Mouse (Mus musculus): ENCODE measurements around the gene Wipf1. TPM values are rescaled to one million over a fixed set of nuclear protein-coding genes. Genes with fewer than 3 reads are reported as not detected.

Gene Wipf1
- total RNA-seq, 2 experiments from 2014 or later, result 7.9 to 9.0 TPM

GRCm38 (mm10) chr2:73467071-73467851 is 62.3 kb downstream of the Wipf1 start:
- no peak for DNase-seq

- no peak for DNase-seq
Measured at GRCm38 (mm10) chr2:73466481-73466880, 63.1 kb downstream of the Wipf1 start.

DNA sequence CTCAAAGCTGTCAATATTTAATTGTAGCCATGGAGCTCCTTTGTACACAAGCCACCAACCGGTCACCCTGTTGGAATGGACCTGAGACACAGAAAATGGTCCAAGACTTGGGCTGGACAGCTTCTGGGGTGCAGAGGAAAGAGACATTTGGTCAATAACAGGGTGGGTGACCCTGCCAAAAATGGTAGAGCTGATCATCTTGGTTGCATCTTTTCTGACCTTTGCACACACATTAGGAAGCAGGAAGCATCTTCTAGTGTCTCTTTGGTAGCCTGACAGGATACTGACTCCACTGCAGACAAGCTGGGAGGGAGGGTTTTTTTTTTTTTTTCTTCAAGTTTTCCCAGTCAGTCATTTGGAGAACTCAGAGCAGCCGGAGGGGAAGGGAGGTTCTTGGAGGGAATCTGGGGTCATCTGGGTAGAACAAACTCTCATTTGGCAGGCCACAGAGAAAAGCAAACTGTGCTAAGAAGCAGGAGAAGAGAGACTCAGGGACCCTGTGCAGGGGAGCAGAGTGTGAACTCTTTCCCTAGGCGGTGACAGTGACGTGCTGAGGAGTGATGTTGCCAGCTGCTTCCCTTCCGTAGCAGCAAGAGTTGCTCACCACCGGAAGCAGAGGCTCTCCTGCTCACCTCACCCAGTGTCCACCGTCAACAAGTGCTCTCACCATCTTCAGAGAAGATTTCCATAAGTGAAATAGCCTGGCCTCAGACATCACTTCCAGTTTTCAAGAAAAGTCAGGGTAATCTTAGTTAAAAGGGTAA is 65.9 kb downstream of the Wipf1 start:
- no peak for DNase-seq

DNA sequence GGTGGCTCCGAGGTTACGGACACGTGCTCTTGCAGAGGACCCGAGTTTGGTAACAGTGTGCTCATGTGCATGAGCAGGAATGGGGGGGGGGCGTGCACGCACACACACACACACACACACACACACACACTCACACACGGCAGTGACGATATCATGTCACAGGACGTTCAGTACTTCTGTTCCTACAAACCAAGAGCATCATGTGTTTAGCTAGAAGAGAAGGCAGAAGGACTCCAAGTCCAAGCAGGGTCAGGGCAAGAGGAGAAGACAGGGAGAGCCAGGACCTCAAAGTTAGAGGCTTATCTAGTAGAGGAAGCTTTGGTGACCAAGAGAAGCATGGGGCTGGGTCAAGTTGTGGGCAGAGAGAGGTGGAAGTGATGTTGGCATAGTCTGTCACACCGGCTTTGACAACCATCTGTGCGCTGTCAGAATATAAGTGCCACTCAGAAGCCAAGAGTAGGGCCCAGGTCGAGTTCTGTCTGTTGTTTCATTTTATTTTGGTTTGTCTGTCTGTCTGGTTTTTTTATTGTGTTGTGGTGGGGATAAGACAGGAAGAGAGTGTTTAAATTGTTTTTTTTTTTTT is 66.7 kb downstream of the Wipf1 start:
- no peak for DNase-seq

DNA sequence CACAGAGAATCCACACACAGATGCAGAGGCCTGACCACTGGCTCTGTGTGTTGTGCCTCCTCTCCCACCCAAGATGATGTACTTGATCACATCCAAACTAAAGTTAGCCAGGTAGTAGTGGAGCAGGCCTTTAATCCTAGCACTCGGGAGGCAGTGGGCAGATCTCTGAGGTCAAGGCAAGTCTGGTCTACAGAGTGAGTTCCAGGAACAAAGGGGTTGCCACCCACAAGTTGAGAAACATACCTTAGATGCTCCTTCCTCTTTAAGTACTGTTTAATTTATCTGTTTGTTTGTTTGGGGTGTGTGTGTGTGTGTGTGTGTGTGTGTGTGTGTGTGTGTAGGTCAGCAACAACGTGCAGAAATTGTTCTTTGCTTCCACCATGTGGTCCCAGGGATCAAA is 67.3 kb downstream of the Wipf1 start:
- no peak for DNase-seq

DNA sequence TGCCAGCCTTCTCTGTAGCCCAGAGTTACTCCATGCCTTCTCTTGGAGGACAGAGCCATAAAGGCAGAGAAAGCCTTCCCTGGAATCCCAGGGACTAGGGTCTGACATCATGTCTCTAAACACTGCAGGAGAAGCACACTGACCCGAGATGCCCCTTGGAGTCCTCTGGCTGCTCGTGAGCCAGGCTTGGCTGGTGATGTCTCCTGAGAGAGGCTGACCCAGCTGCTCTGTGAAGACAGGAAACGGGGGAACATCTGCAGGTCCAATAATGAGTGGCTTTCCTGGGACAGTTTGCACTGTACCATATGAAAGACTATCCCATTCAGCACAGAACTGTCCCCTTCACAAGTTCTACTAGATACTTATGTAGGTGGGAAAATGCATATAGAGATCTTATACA is 69.4 kb downstream of the Wipf1 start:
- no peak for DNase-seq

DNA sequence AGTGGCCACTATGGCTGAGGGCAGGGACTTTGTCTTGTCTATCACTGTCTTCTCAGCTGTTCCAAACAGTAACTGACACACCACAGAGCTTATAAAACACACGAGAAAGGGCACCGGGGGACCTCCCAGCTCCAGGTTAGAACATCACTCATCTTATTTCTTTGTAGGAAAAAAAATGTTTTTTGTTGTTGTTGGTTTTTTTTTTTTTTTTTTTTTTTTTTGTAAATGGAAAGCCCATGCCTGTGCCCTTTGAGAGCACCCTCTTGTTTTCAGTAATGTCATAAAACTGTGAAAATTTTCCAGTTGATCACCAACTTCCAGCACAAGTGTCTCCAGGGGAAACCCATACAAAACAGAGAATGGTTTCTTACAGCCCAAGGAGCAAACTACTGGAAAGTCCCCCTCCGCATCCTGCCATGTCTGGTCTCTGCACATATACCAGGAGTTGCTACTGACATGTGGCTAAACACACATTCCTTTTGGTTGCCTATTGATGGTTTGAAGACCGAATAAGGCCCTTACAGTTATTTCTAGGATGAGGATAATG is 69.9 kb downstream of the Wipf1 start:
- no peak for DNase-seq

DNA sequence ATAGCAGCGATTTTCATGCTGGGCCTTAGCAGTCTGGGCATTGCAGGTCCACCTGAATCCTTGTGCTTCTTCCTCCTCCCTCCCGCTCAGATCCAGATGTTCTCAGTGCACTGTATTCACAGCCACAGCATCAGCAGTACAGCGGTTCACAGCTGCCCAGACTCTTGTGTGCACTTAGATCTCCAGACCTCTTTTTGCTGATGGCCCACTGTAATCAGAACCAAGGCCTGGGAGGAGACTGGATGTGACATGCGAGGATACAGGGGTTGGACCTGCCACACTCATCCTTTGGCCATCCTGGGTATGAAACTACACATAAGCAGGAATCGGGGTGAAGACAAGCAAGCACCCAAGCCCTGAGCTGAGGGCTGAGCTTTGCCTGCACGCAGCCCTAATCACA is 72.6 kb downstream of the Wipf1 start:
- no peak for DNase-seq

DNA sequence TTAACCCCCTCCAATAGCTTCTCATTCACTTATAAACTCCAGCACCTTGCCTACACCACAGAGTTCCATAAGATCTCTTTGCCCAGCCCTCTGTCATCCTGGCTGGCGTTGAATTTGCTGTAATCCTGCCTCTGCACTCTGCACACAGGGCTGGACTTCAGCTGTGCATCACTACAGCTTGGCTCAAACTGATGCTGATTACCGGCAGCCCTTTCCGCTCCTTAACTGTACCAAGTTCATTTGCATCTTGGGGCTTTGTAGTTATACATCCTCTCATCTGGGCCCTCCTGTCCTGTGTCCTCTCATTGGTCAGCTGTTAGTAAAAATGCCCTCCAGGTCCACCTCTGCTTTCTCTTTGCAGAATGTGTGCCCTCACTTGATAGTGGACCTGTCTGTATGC is 73.4 kb downstream of the Wipf1 start:
- DNase-seq, result no peak

DNA sequence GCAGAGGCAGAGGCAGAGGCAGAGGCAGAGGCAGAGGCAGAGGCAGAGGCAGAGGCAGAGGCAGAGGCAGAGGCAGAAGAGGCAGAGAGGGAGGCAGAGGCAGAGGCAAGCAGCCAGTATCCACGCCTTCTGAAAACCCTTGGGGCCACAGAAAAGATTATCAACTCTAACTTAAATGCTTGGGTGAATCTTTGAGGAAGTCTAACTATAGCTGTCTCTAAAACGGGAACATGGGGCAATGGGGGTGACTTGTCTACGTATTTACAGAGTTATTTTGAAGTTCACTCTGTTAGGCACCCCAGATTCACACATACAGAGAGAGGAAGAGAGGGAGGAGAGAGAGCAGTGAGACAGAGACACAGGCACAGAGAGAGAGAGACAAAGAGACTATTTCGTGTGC is 74.0 kb downstream of the Wipf1 start:
- DNase-seq, result no peak

GRCm38 (mm10) chr2:73454682-73455081 is 74.9 kb downstream of the Wipf1 start:
- DNase-seq, result no peak

DNA sequence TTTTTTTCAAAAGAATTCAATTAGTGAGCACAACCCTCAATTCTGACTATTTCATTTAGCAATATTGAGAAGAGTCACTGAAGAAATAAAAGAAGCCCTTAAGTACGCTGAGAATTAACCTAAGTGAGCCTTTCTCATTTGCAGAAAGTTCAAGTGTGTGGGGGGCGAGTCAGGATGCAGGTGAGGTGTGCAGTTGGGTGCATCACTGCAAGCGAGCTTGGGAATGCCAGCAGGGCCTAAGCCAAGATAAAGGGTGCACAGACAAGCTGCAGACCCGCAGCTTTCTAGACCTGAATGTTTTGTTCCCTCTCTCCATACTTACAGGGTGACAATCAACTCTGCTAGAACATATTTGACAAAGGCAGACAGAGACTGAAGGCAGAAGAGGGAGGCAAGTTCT is 75.3 kb downstream of the Wipf1 start:
- DNase-seq, result no peak

GRCm38 (mm10) chr2:73453717-73454116 is 75.8 kb downstream of the Wipf1 start:
- DNase-seq, result no peak

DNA sequence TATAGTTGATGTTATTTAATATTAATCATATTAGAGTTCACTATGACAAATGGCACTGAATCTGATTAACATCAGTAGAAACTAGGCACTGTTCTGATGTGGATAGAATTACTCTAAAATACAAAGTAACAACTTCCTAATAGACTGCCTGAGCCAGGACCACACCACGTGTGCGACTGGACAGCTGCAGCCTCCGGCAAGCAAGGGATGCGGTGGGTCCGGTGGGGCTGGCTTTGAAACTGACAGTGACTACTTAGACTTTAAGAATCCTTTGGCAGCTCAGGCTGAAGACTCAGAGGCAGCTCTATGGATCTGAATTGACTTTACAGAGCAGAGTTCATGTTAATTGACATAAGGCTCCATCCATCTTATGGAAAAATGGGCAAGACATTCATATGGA is 76.4 kb downstream of the Wipf1 start:
- DNase-seq, result no peak

DNA sequence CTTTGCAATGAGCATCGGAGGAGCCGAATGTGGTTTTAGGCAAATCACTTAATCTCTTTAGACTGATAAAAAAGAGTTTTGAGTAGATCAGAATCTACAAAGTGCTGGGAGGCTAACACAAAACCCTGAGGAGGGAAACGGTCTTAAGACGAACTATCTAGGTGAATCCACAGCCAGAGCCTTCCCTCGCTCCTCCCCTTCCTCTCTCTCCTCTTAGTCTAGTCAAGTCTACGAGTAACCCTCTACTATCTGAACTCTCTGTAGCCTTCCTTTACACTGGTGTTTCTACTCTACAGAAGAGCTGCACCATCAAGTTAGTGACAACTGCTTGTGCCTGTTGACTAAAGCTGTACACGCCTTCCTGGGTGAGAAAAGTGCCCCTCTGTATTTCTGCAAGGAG is 77.0 kb downstream of the Wipf1 start:
- DNase-seq, result no peak

GRCm38 (mm10) chr2:73451541-73451940 is 78.0 kb downstream of the Wipf1 start:
- DNase-seq, result no peak

DNA sequence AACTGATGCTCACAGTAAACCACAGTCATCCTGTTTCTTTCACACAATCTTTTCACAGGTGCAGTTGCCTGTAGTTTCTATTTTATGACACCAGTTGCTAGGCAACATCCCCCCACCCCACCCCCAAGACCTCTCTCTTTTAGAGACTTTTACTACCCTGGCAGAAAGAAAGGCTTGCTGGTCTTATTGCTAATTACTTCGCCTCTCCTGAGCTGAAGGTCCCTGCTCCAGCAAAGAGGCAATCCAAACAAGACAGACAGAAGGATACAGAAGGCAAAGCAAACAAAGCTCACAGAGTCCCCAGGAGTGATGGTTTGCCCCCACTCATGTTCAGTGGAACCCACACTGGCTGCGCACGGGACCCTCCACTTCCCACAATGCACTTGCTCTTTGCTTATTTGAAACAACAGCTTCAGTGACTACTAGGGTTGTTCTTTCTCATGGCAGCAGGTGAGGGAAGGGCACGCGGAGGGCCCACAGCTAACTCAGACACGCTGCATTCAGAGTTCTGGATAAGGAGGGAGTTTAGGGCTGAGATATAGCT is 79.3 kb downstream of the Wipf1 start:
- DNase-seq, result no peak

- DNase-seq, result no peak
Measured at GRCm38 (mm10) chr2:73443985-73444384, 85.5 kb downstream of the Wipf1 start.

DNA sequence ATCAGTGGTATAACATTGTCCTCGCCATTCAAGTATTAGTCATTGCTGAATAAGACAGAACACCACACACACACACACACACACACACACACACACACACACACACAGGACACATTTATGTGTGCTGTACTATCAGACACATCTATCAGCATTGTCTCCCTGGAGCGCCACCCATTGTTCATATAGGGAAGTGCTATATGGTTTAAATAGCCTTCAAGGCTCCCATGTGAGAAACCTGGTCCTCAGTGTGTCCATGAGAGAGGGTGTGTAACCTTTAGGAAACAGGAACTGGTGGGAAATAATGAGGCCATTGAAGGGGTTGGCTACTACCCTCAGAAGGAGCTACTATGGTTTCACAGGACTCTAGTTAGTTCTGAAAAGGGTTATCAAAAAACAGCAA is 87.5 kb downstream of the Wipf1 start:
- no peak for DNase-seq

DNA sequence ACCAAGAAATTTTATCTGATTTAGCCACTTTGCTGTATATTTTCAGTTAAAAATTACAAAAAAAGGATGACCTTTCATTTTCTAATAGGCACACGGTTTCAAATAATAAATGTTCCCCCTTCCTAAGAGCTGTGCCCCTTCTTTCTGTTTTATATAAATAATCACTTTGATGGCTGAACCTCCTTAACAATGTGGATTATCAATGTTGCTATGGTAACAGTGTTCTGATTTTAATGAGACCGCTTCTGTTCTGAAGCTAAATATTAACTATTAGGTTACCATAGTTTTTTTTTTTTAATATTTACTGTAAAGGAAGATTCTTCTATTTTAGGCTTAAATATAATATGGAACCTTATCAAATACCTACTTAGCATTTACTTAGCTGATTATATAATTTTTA is 89.2 kb downstream of the Wipf1 start:
- DNase-seq, result no peak

DNA sequence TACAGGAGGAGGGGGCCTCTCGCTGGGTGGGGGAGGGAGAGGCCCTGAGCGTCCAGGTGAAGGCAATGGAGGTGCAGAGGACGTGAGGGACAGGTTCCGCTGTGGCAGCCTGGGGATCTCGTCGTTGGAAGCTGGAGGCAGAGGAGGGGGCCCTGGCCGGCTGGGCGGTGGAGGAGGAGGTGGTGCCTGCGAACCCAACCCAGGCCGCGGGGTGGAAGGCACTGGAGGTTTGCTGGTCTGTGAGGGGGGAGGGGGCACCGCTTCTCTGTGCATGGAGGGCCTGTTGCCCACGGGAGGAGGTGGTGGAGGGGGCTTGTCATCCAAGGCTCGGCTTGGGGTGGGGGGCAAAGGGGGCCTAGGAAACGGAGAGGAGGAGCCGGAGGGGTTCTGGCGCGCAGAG is 92.6 kb downstream of the Wipf1 start:
- no peak for DNase-seq

- DNase-seq, result no peak
Measured at GRCm38 (mm10) chr2:73435847-73436246, 93.7 kb downstream of the Wipf1 start.

GRCm38 (mm10) chr2:73431959-73432396 is 97.6 kb downstream of the Wipf1 start:
- DNase-seq, result no peak
